Mouse (Mus musculus) inflammation-experienced regulatory T-cells (primary cell): ENCODE data around the gene Wfdc12. TPM values are rescaled to one million over a fixed set of nuclear protein-coding genes. Genes with fewer than 3 reads are reported as not detected.

Experiments used
- polyA plus RNA-seq, 2 experiments: library from polyadenylated mRNA; unstranded; fragments of 100-300 nt; shearing (Covaris generic); gene quantifications; one replicate each; pipeline ENCODE4 v1.2.1; 2017

Gene Wfdc12
- 100 to 1,000 TPM in 1 of 2 experiments, 1 to 10 TPM in 1; 1.4 to 102 TPM for polyA plus RNA-seq

GRCm38 (mm10) chr2:164190576-164190975, at the start of gene Wfdc12:
Gene Wfdc12, minus strand, starts transcription at chr2:164190608.

DNA sequence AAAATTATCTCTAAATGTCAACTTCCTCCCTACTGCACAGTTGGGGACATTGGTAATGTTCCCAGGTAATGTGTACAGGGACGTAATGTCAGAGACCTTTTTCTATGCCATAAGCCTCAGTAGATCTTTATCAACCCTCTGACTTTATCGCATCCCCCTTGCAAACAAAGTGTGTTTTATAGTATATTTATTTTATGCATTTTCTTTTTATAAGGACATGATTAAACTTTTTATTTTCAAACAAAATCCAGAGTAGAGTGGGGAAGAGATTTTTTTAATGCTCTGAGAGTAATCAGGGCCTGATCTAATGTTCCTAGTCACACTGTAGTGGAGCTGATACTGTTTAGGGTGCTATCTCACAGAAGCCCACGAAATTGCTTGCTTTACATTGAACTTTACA, 48.0 kb upstream of the Wfdc12 start, which contains the start of gene Svs2:
Gene Svs2 (minus strand): TSS at position 101 of the 400 bp plus-strand sequence.

GRCm38 (mm10) chr2:164221522-164221921, 31.1 kb upstream of the Wfdc12 start, which contains the start of gene Wfdc15b:
Gene Wfdc15b, minus strand, starts transcription at chr2:164221660.

GRCm38 (mm10) chr2:164199626-164200327, 9.4 kb upstream of the Wfdc12 start, which contains the start of gene Wfdc15a:
Gene Wfdc15a, minus strand, starts transcription at chr2:164200130.

GRCm38 (mm10) chr2:164182692-164183255, 7.6 kb downstream of the Wfdc12 start, which contains the start of gene Wfdc5:
Gene Wfdc5, minus strand, starts transcription at chr2:164182742.

GRCm38 (mm10) chr2:164170902-164171301, 19.5 kb downstream of the Wfdc12 start, which contains the start of gene Kcns1:
Gene Kcns1, minus strand, starts transcription at chr2:164171113.

Other genes with a start within 250 kb of the Wfdc12 start
- 100 to 1,000 TPM; 219 to 238 TPM for gene Ywhab, start 195.6 kb downstream of the Wfdc12 start, polyA plus RNA-seq
- gene Pabpc1l, start 165.2 kb downstream of the Wfdc12 start, polyA plus RNA-seq: 1 to 10 TPM; 1.4 to 2.8 TPM
- 100 to 1,000 TPM; 188 to 243 TPM for gene Stk4, start 120.3 kb downstream of the Wfdc12 start, polyA plus RNA-seq
- gene Tomm34, start 119.4 kb downstream of the Wfdc12 start, polyA plus RNA-seq: 100 to 1,000 TPM; 137 to 154 TPM
- gene Kcns1, start 19.5 kb downstream of the Wfdc12 start, polyA plus RNA-seq: 1 to 10 TPM in 1 of 2 experiments, under 1 TPM in 1; 0.31 to 1.5 TPM
- gene Wfdc5, start 7.9 kb downstream of the Wfdc12 start, polyA plus RNA-seq: 1 to 10 TPM in 1 of 2 experiments, not detected in 1; 1.8 TPM
- gene Wfdc15a, start 9.5 kb upstream of the Wfdc12 start, polyA plus RNA-seq: not detected
- not detected for gene Wfdc15b, start 31.1 kb upstream of the Wfdc12 start, polyA plus RNA-seq
- gene Svs2, start 47.9 kb upstream of the Wfdc12 start, polyA plus RNA-seq: not detected
- gene Svs3b, start 66.0 kb upstream of the Wfdc12 start, polyA plus RNA-seq: 1 to 10 TPM in 1 of 2 experiments, not detected in 1; 1.1 TPM
- gene Svs4, start 87.9 kb upstream of the Wfdc12 start, polyA plus RNA-seq: not detected
- gene Svs3a, start 98.7 kb upstream of the Wfdc12 start, polyA plus RNA-seq: not detected
- gene Svs6, start 126.1 kb upstream of the Wfdc12 start, polyA plus RNA-seq: not detected
- gene Svs5, start 142.1 kb upstream of the Wfdc12 start, polyA plus RNA-seq: under 1 TPM in 1 of 2 experiments, not detected in 1; 0.56 TPM
- 10 to 100 TPM in 1 of 2 experiments, 1 to 10 TPM in 1; 1.5 to 18.8 TPM for gene Slpi, start 198.5 kb upstream of the Wfdc12 start, polyA plus RNA-seq
- under 1 TPM in 1 of 2 experiments, not detected in 1; 0.66 TPM for gene Rbpjl, start 212.5 kb upstream of the Wfdc12 start, polyA plus RNA-seq
- under 1 TPM; 0.11 to 0.73 TPM for gene Matn4, start 214.6 kb upstream of the Wfdc12 start, polyA plus RNA-seq